Mouse (Mus musculus) midbrain, embryonic 14.5 days (tissue): Measurements from ENCODE around the gene Itga5. TPM values are rescaled to one million over a fixed set of nuclear protein-coding genes. Genes with fewer than 3 reads are reported as not detected.

Experiments
- ATAC-seq: fragments of 200-750 bp; cut with Nextera tagmentation; 2 replicates; pipeline ENCODE4 v1.8.0; 2017; ENCODE audit warnings: moderate number of reproducible peaks, moderate library complexity; ENCODE audit not compliant: low FRiP score, low TSS enrichment
- DNase-seq: peaks from one replicate; pipeline ENCODE4 v3.0.0-alpha.2; 2015
- H3K27ac ChIP-seq: fragments of 300-500 bp; sonication (generic); replicated peaks from 2 replicates; pipeline ENCODE4 v1.5.1; 2014; ENCODE audit warnings: mild to moderate bottlenecking, low read depth, low read length, moderate library complexity
- H3K27me3 ChIP-seq: fragments of 300-500 bp; sonication (generic); 2 replicates; pipeline ENCODE4 v1.6.1; 2014; ENCODE audit warnings: low read length, control low read depth, mixed read lengths; ENCODE audit not compliant: control insufficient read depth, insufficient read depth
- H3K36me3 ChIP-seq: fragments of 300-500 bp; sonication (generic); 2 replicates; pipeline ENCODE4 v1.6.1; 2014; ENCODE audit warnings: low read length, control low read depth; ENCODE audit not compliant: control insufficient read depth, insufficient read depth
- H3K4me1 ChIP-seq: fragments of 300-500 bp; sonication (generic); 2 replicates; pipeline ENCODE4 v1.6.1; 2014; ENCODE audit warnings: mild to moderate bottlenecking, antibody characterized with exemption, low read length, control low read depth; ENCODE audit not compliant: control insufficient read depth, insufficient read depth
- H3K4me2 ChIP-seq: fragments of 300-500 bp; sonication (generic); 2 replicates; pipeline ENCODE4 v1.6.1; 2014; ENCODE audit warnings: mild to moderate bottlenecking, low read length, moderate library complexity
- H3K4me3 ChIP-seq: fragments of 300-500 bp; sonication (generic); replicated peaks from 2 replicates; pipeline ENCODE4 v1.5.1; 2014; ENCODE audit warnings: low read depth, low read length
- H3K9ac ChIP-seq: fragments of 300-500 bp; sonication (generic); replicated peaks from 2 replicates; pipeline ENCODE4 v1.6.1; 2014; ENCODE audit warnings: mild to moderate bottlenecking, low read length, moderate library complexity
- H3K9me3 ChIP-seq: fragments of 300-500 bp; sonication (generic); 2 replicates; pipeline ENCODE4 v1.6.1; 2016; ENCODE audit warnings: low read length, control low read depth, mixed read lengths; ENCODE audit not compliant: control insufficient read depth
- WGBS: fragments of 180-500 bp; shearing (Covaris S2); extraction: QIAGEN DNeasy Blood & Tissue Kit; methylation state at CpG from one replicate; pipeline ENCODE4 v1.1.7; 2014; 5-methylcytosine and 5-hydroxymethylcytosine counted together
- polyA plus RNA-seq: library from polyadenylated mRNA; unstranded; fragments of >200 nt; fragmentation: Nextera tagmentation; extraction: Ambion mirVana; gene quantifications from 2 replicates; pipeline ENCODE4 v1.2.1, GENCODE M21; 2014

The Itga5 gene
- polyA plus RNA-seq, 1 experiment from 2014 or later, result 6.4 TPM

- Histone ChIP-seq H3K4me3 (no peak overlapping the region), H3K27me3 (no peaks in the 10 kb centered on the region), H3K27ac (no peak overlapping the region), H3K9ac (no peak overlapping the region), H3K4me2 (no peak overlapping the region), H3K36me3 (no peaks in the 10 kb centered on the region), H3K4me1 (no peaks in the 10 kb centered on the region; the same call in 1 of the 2 replicates), H3K9me3 (no peaks in the 10 kb centered on the region)
- 92% methylated on average over 5 of the region's 5 CpGs for WGBS
- ATAC-seq (no peak), DNase-seq (no peak)
These were observed 6.5 kb downstream of the Itga5 start for GRCm38 (mm10) chr15:103359869-103360602.

- no peaks in the 10 kb centered on the region for H3K27me3 ChIP-seq
- no peaks in the 10 kb centered on the region for H3K4me1 ChIP-seq
- H3K36me3 ChIP-seq, result no peaks in the 10 kb centered on the region
- no peak overlapping the region for H3K27ac ChIP-seq
- no peak overlapping the region for H3K4me2 ChIP-seq
- DNase-seq (no peak), ATAC-seq (no peak)
- H3K4me3 ChIP-seq, result no peak overlapping the region
- WGBS, result 85% methylated on average over 1 of the region's 1 CpGs
- H3K9me3 ChIP-seq, result no peaks in the 10 kb centered on the region
- no peak overlapping the region for H3K9ac ChIP-seq
These were observed 7.4 kb downstream of the Itga5 start for GRCm38 (mm10) chr15:103359122-103359510.

- Histone ChIP-seq H3K27ac (no peak overlapping the region), H3K4me1 (no peaks in the 10 kb centered on the region), H3K27me3 (no peaks in the 10 kb centered on the region), H3K4me3 (no peak overlapping the region), H3K4me2 (no peak overlapping the region), H3K9me3 (no peaks in the 10 kb centered on the region), H3K9ac (no peak overlapping the region), H3K36me3 (no peaks in the 10 kb centered on the region)
- WGBS, result 47% methylated on average over 4 of the region's 4 CpGs
- ATAC-seq (no peak; the same call in 1 of the 2 replicates), DNase-seq (no peak)
These were observed 8.1 kb downstream of the Itga5 start for GRCm38 (mm10) chr15:103358278-103359121.

- no peak overlapping the region for H3K27ac ChIP-seq
- H3K4me3 ChIP-seq, result no peak overlapping the region
- ATAC-seq (no peak), DNase-seq (no peak)
- H3K9ac ChIP-seq, result no peak overlapping the region
- no peaks in the 10 kb centered on the region for H3K27me3 ChIP-seq
- no peak overlapping the region for H3K4me2 ChIP-seq
- 93% methylated on average over 4 of the region's 4 CpGs for WGBS
- H3K9me3 ChIP-seq, result no peaks in the 10 kb centered on the region
- no peaks in the 10 kb centered on the region for H3K4me1 ChIP-seq
- no peaks in the 10 kb centered on the region for H3K36me3 ChIP-seq
These were observed 8.7 kb downstream of the Itga5 start for GRCm38 (mm10) chr15:103357817-103358216.

- H3K9me3 ChIP-seq, result no peaks in the 10 kb centered on the region
These were observed 10.4 kb downstream of the Itga5 start for GRCm38 (mm10) chr15:103356130-103356529.

GRCm38 (mm10) chr15:103355420-103355819 is 11.1 kb downstream of the Itga5 start:
- H3K4me3 ChIP-seq, result no peak overlapping the region
- ATAC-seq (no peak), DNase-seq (no peak)
- no peaks in the 10 kb centered on the region for H3K9me3 ChIP-seq
- H3K4me1 ChIP-seq, result no peaks in the 10 kb centered on the region
- no peak overlapping the region for H3K9ac ChIP-seq
- no peak overlapping the region for H3K4me2 ChIP-seq
- 85% methylated on average over 4 of the region's 4 CpGs for WGBS
- H3K36me3 ChIP-seq, result no peaks in the 10 kb centered on the region
- H3K27me3 ChIP-seq, result no peaks in the 10 kb centered on the region
- H3K27ac ChIP-seq, result no peak overlapping the region

More at GRCm38 (mm10) chr15:103356130-103356529, 10.4 kb downstream of the Itga5 start:
- 70% methylated on average over 4 of the region's 4 CpGs for WGBS
- H3K4me2 ChIP-seq, result no peak overlapping the region
- H3K9ac ChIP-seq, result no peak overlapping the region
- H3K27me3 ChIP-seq, result no peaks in the 10 kb centered on the region
- H3K4me3 ChIP-seq, result no peak overlapping the region
- no peaks in the 10 kb centered on the region for H3K4me1 ChIP-seq
- DNase-seq, result no peak
- ATAC-seq, result no peak
- H3K36me3 ChIP-seq, result no peaks in the 10 kb centered on the region
- no peak overlapping the region for H3K27ac ChIP-seq

GRCm38 (mm10) chr15:103354690-103355089 is 11.9 kb downstream of the Itga5 start:
- no peaks in the 10 kb centered on the region for H3K36me3 ChIP-seq
- WGBS, result 90% methylated on average over 2 of the region's 2 CpGs
- no peak overlapping the region for H3K4me3 ChIP-seq
- DNase-seq (no peak), ATAC-seq (no peak)
- no peak overlapping the region for H3K27ac ChIP-seq
- H3K9me3 ChIP-seq, result no peaks in the 10 kb centered on the region
- H3K4me2 ChIP-seq, result no peak overlapping the region
- no peaks in the 10 kb centered on the region for H3K4me1 ChIP-seq
- no peaks in the 10 kb centered on the region for H3K27me3 ChIP-seq
- H3K9ac ChIP-seq, result no peak overlapping the region

GRCm38 (mm10) chr15:103353511-103354256 is 12.9 kb downstream of the Itga5 start:
- Histone ChIP-seq H3K9me3 (no peaks in the 10 kb centered on the region), H3K4me1 (no peaks in the 10 kb centered on the region), H3K9ac (no peak overlapping the region), H3K4me2 (no peak overlapping the region), H3K27me3 (no peaks in the 10 kb centered on the region), H3K27ac (no peak overlapping the region), H3K36me3 (no peaks in the 10 kb centered on the region), H3K4me3 (no peak overlapping the region)
- ATAC-seq (no peak), DNase-seq (no peak)
- WGBS, result 93% methylated on average over 11 of the region's 11 CpGs
